Mouse (Mus musculus) cerebellum, adult 2 months (tissue): ENCODE data around the gene Ntm. TPM values are rescaled to one million over a fixed set of nuclear protein-coding genes. Genes with fewer than 3 reads are reported as not detected.
A peak's percentile ranks its signal among the peaks of the same experiment; 100 is the strongest.

Source experiments
- DNase-seq, 2 experiments: peaks; one replicate each; pipeline ENCODE4 v3.0.0; 2021
- H3K27ac ChIP-seq: fragments of 200-500 bp; 2 replicates; pipeline ENCODE4 v1.5.1; 2012; ENCODE audit warnings: low read length, control low read depth, inconsistent platforms; ENCODE audit not compliant: insufficient read depth
- H3K27me3 ChIP-seq: fragments of 200-500 bp; 2 replicates; pipeline ENCODE4 v1.6.1; 2012; ENCODE audit warnings: inconsistent platforms, mild to moderate bottlenecking, low read length, moderate library complexity; ENCODE audit not compliant: control insufficient read depth, insufficient read depth
- H3K4me1 ChIP-seq: fragments of 200-500 bp; 2 replicates; pipeline ENCODE4 v1.6.1; 2011; ENCODE audit warnings: low read length; ENCODE audit not compliant: control insufficient read depth, insufficient read depth
- H3K4me3 ChIP-seq: fragments of 200-500 bp; replicated peaks from 2 replicates; pipeline ENCODE3; 2011; ENCODE audit warnings: mild to moderate bottlenecking, low read depth, low read length, control low read depth; ENCODE audit not compliant: insufficient read depth
- CTCF ChIP-seq: fragments of 200-500 bp; IDR thresholded peaks from 2 replicates; pipeline ENCODE4 v1.5.1; 2011; ENCODE audit warnings: low read depth, mild to moderate bottlenecking, control low read depth, low read length, moderate library complexity, borderline replicate concordance; ENCODE audit not compliant: insufficient read depth
- POLR2A ChIP-seq: fragments of 200-500 bp; IDR thresholded peaks from 2 replicates; pipeline ENCODE4 v1.6.1; 2011; ENCODE audit warnings: low read length, control low read depth, borderline replicate concordance; ENCODE audit not compliant: insufficient read depth
- WGBS: fragments of 180-500 bp; shearing (Covaris S2); methylation state at CpG from one replicate; pipeline ENCODE4 v1.1.7; 2018; 5-methylcytosine and 5-hydroxymethylcytosine counted together
- polyA plus RNA-seq: library from polyadenylated mRNA; depleted of rRNA; stranded (reverse); fragments of >200 nt; gene quantifications from 2 replicates; pipeline ENCODE4 v1.2.3, GENCODE M21; 2012; rRNA removed

Ntm gene
- 193 and 201 TPM in 2 replicates for polyA plus RNA-seq

- TF ChIP-seq CTCF (no peak), POLR2A (peak; percentile 43; the same call in 1 of the 2 replicates)
- no peak within 1 kb of the TSS for H3K27ac ChIP-seq
- peak within 1 kb of the TSS; percentile 74 for H3K4me3 ChIP-seq
- H3K4me1 ChIP-seq = peaks cover 2% of the 10 kb centered on the region; the same call in 1 of the 2 replicates
- DNase-seq = peak; percentile 72 to 85
- H3K27me3 ChIP-seq = no peaks in the 10 kb centered on the region
- under 1% methylated on average over 8 of the region's 8 CpGs for WGBS
Observed at GRCm38 (mm10) chr9:29962978-29963377, at the start of gene Ntm. TSS of gene Ntm (minus strand) at chr9:29963141.

GRCm38 (mm10) chr9:30005701-30006100 is 42.8 kb upstream of the Ntm start:
- no peak for DNase-seq
- TF ChIP-seq CTCF (no peak), POLR2A (no peak)

GRCm38 (mm10) chr9:30003612-30004011 is 40.7 kb upstream of the Ntm start:
- 26% methylated on average over 3 of the region's 3 CpGs for WGBS
- H3K4me1 ChIP-seq = 0 out of 2 replicates have a peak, but pooled peaks cover 5% of the 10 kb centered on the region
- TF ChIP-seq POLR2A = no peak
- TF ChIP-seq CTCF = peak; percentile 92
- no peak overlapping the region for H3K4me3 ChIP-seq
- no peak overlapping the region for H3K27ac ChIP-seq
- H3K27me3 ChIP-seq = no peaks in the 10 kb centered on the region
- DNase-seq = peak; percentile 74 to 86

More at GRCm38 (mm10) chr9:30005701-30006100, 42.8 kb upstream of the Ntm start:
- Histone ChIP-seq H3K27ac (no peak overlapping the region), H3K4me3 (no peak overlapping the region), H3K27me3 (no peaks in the 10 kb centered on the region), H3K4me1 (0 out of 2 replicates have a peak, but pooled peaks cover 5% of the 10 kb centered on the region)
- WGBS = 72% methylated on average over 8 of the region's 8 CpGs

- TF ChIP-seq CTCF = no peak
- no peak for TF ChIP-seq POLR2A
- 46% methylated on average over 5 of the region's 5 CpGs for WGBS
- Histone ChIP-seq H3K4me3 (no peak overlapping the region), H3K4me1 (no peaks in the 10 kb centered on the region), H3K27me3 (no peaks in the 10 kb centered on the region), H3K27ac (no peak overlapping the region)
- no peak for DNase-seq
Observed at GRCm38 (mm10) chr9:29981177-29981915, 18.4 kb upstream of the Ntm start.

- TF ChIP-seq POLR2A (no peak), CTCF (no peak)
- Histone ChIP-seq H3K4me3 (peak overlapping the region; percentile 74), H3K4me1 (no peaks in the 10 kb centered on the region; the same call in 1 of the 2 replicates), H3K27ac (0 out of 2 replicates have a peak overlapping the region, but pooled peaks have one; percentile 50), H3K27me3 (no peaks in the 10 kb centered on the region)
- 2% methylated on average over 38 of the region's 38 CpGs for WGBS
- peak; percentile 49 to 66 for DNase-seq
Observed at GRCm38 (mm10) chr9:29961954-29962867, 730 bp downstream of the Ntm start.

- peaks cover 3% of the 10 kb centered on the region; the same call in 1 of the 2 replicates for H3K4me1 ChIP-seq
- H3K27me3 ChIP-seq = no peaks in the 10 kb centered on the region
- WGBS = 46% methylated on average over 2 of the region's 2 CpGs
- H3K4me3 ChIP-seq = peak overlapping the region; percentile 74
- peak overlapping the region; percentile 50; the same call in 1 of the 2 replicates for H3K27ac ChIP-seq
- DNase-seq = peak in 1 of 2 experiments; percentile 18
- TF ChIP-seq POLR2A = no peak
- TF ChIP-seq CTCF = no peak
Observed at GRCm38 (mm10) chr9:29961512-29961911, 1.4 kb downstream of the Ntm start.

- no peak for TF ChIP-seq POLR2A
- no peak for TF ChIP-seq CTCF
- Histone ChIP-seq H3K4me1 (peaks cover 3% of the 10 kb centered on the region; the same call in 1 of the 2 replicates), H3K27me3 (no peaks in the 10 kb centered on the region), H3K4me3 (no peak overlapping the region), H3K27ac (no peak overlapping the region)
- WGBS = 89% methylated on average over 5 of the region's 5 CpGs
- DNase-seq = no peak
Observed at GRCm38 (mm10) chr9:29960741-29961140, 2.2 kb downstream of the Ntm start.
